In genomic region chr5:123992193-123992637, GRCm38 (mm10) we compare ENCODE assay signal across 9 mouse cellular contexts. TPM values are rescaled to one million over a fixed set of nuclear protein-coding genes. Genes with fewer than 3 reads are reported as not detected.
A peak's percentile ranks its signal among the peaks of the same experiment; 100 is the strongest.
DNase-seq lines count a peak whose midpoint lies in the region; ATAC-seq lines count a peak whose summit lies in the region.
"Had no signal": no experiment of that assay in that cellular context is flagged by ENCODE, and none has a peak within 500 bp of the region (broad histone marks: within the 10 kb centered on the region; RNA-seq: fewer than 3 reads in every experiment).

No protein-coding gene starts in this region.

- 72% methylated on average over 10 of the region's 10 CpGs for WGBS in hindbrain, embryonic 16.5 days

- ATAC-seq in hindbrain, embryonic 16.5 days = no peak
- peak; percentile 58 for ATAC-seq in megakaryocyte progenitor cell, adult 5-6 weeks (replicated peaks; ENCODE audit: poor library complexity)
- no peak for ATAC-seq in activated CD4-positive, CD25-positive, alpha-beta regulatory T cell, adult 4 months

- peak; percentile 74 for DNase-seq in adrenal gland, postnatal 14 days
- DNase-seq in adrenal gland, postnatal 4 days (ENCODE audit: low spot score in 2 of 2) = no peak
- DNase-seq in urinary bladder, adult 18-20 months (ENCODE audit: low spot score in 2 of 2) = peak; percentile 57 to 76
- no peak for DNase-seq in urinary bladder, postnatal 4 days (ENCODE audit: low spot score in 2 of 2)
- no peak for DNase-seq in frontal cortex, postnatal 36 days (ENCODE audit: low spot score in 2 of 2)

- no peak overlapping the region for H3K4me3 ChIP-seq in hindbrain, embryonic 16.5 days (ENCODE audit: low read length)

- peaks cover 18% of the 10 kb centered on the region for H3K4me1 ChIP-seq in hindbrain, embryonic 16.5 days (ENCODE audit: control insufficient read depth, insufficient read depth, low read depth, low read length)

- no peak overlapping the region for H3K4me2 ChIP-seq in hindbrain, embryonic 16.5 days (ENCODE audit: low read length)

- no peak overlapping the region; the same call in 1 of the 2 replicates for H3K9ac ChIP-seq in hindbrain, embryonic 16.5 days (ENCODE audit: low read depth, low read length)

- H3K27me3 ChIP-seq in hindbrain, embryonic 16.5 days (replicated peaks; ENCODE audit: control insufficient read depth, insufficient read depth, low read length) = no peaks in the 10 kb centered on the region; the same call in 1 of the 2 replicates

- H3K9me3 ChIP-seq in hindbrain, embryonic 16.5 days (ENCODE audit: control insufficient read depth, low read length) = no peaks in the 10 kb centered on the region

- peaks cover 5% of the 10 kb centered on the region for H3K36me3 ChIP-seq in hindbrain, embryonic 16.5 days (ENCODE audit: control insufficient read depth, insufficient read depth, low read length)

- peak overlapping the region; percentile 39; the same call in 1 of the 2 replicates for H3K27ac ChIP-seq in hindbrain, embryonic 16.5 days (ENCODE audit: low read depth, low read length)
- H3K27ac ChIP-seq: macrophage had no signal

RNA-seq across cellular contexts. Expression of gene Hip1r, which starts 18.8 kb away (rescaled TPM):
- 18.0 and 26.6 TPM in 2 replicates for total RNA-seq in adrenal gland, postnatal 14 days (2021)
- 10 to 100 TPM; 16.3 to 23.6 TPM for total RNA-seq in adrenal gland, postnatal 4 days (2021)
- polyA plus RNA-seq in hindbrain, embryonic 16.5 days (2015; fragmentation: Nextera tagmentation; extraction: Ambion mirVana) = 34.3 and 35.3 TPM in 2 replicates
- total RNA-seq in megakaryocyte progenitor cell, adult 5-6 weeks (2015) = 4.9 and 6.9 TPM in 2 replicates
- total RNA-seq in megakaryocyte progenitor cell, adult 5-6 weeks (2017) = 14.2 and 16.0 TPM in 2 replicates
- polyA plus RNA-seq in activated CD4-positive, CD25-positive, alpha-beta regulatory T cell, adult 4 months (2017; shearing (Covaris generic)) = 10 to 100 TPM in 1 of 2 experiments, 1 to 10 TPM in 1; 9.9 to 12.9 TPM

RNA-seq across cellular contexts. Expression of gene Vps37b, which starts 39.9 kb away (rescaled TPM):
- total RNA-seq in adrenal gland, postnatal 14 days (2021) = 65.2 and 85.1 TPM in 2 replicates
- 10 to 100 TPM; 61.4 to 64.1 TPM for total RNA-seq in adrenal gland, postnatal 4 days (2021)
- polyA plus RNA-seq in hindbrain, embryonic 16.5 days (2015; fragmentation: Nextera tagmentation; extraction: Ambion mirVana) = 70.9 and 81.1 TPM in 2 replicates
- total RNA-seq in megakaryocyte progenitor cell, adult 5-6 weeks (2015) = 11.4 and 14.8 TPM in 2 replicates
- total RNA-seq in megakaryocyte progenitor cell, adult 5-6 weeks (2017) = 15.2 and 15.6 TPM in 2 replicates
- 10 to 100 TPM; 17.6 to 22.8 TPM for polyA plus RNA-seq in activated CD4-positive, CD25-positive, alpha-beta regulatory T cell, adult 4 months (2017; shearing (Covaris generic))

Comparison
In these comparisons a context has a peak if more than half of its experiments do, and no peak if none do; other contexts are left out.
1. DNase-seq: peak in adrenal gland, postnatal 14 days (single experiment) and urinary bladder, adult 18-20 months (2 of 2); none in adrenal gland, postnatal 4 days (0 of 2), urinary bladder, postnatal 4 days (0 of 2) and frontal cortex, postnatal 36 days (0 of 2).